Mouse (Mus musculus) hindbrain, embryonic 12.5 days (tissue): ENCODE results near the gene Tbl1x. TPM values are rescaled to one million over a fixed set of nuclear protein-coding genes. Genes with fewer than 3 reads are reported as not detected.
A peak's percentile ranks its signal among the peaks of the same experiment; 100 is the strongest.
"Not testable (repeated sequence)": the region's sequence is repeated elsewhere in the genome, so short reads cannot be mapped to it uniquely, and the experiment has no call there.

ENCODE experiments used
- ATAC-seq: fragments of 200-750 bp; cut with Nextera tagmentation; 2 replicates; pipeline ENCODE4 v1.8.0; 2017; ENCODE audit warnings: moderate TSS enrichment; ENCODE audit not compliant: low FRiP score
- H3K27ac ChIP-seq: fragments of 300-500 bp; sonication (generic); 2 replicates; pipeline ENCODE4 v1.5.1; 2016; ENCODE audit warnings: mild to moderate bottlenecking
- H3K27me3 ChIP-seq: fragments of 300-500 bp; sonication (generic); 2 replicates; pipeline ENCODE4 v1.6.1; 2016; ENCODE audit warnings: mild to moderate bottlenecking
- H3K36me3 ChIP-seq: fragments of 300-500 bp; sonication (generic); 2 replicates; pipeline ENCODE4 v1.6.1; 2016; ENCODE audit warnings: mild to moderate bottlenecking
- H3K4me1 ChIP-seq: fragments of 300-500 bp; sonication (generic); 2 replicates; pipeline ENCODE4 v1.6.1; 2016
- H3K4me2 ChIP-seq: fragments of 300-500 bp; sonication (generic); replicated peaks from 2 replicates; pipeline ENCODE4 v1.6.1; 2016; ENCODE audit warnings: mild to moderate bottlenecking
- H3K4me3 ChIP-seq: fragments of 300-500 bp; sonication (generic); 2 replicates; pipeline ENCODE4 v1.5.1; 2016; ENCODE audit warnings: mild to moderate bottlenecking
- H3K9ac ChIP-seq: fragments of 300-500 bp; sonication (generic); 2 replicates; pipeline ENCODE4 v1.6.1; 2016; ENCODE audit warnings: mild to moderate bottlenecking, moderate library complexity
- H3K9me3 ChIP-seq: fragments of 300-500 bp; sonication (generic); replicated peaks from 2 replicates; pipeline ENCODE4 v1.6.1; 2016; ENCODE audit warnings: mild to moderate bottlenecking
- WGBS: fragments of 180-500 bp; shearing (Covaris S2); methylation state at CpG from one replicate; pipeline ENCODE4 v1.1.7; 2016; 5-methylcytosine and 5-hydroxymethylcytosine counted together
- polyA plus RNA-seq: library from polyadenylated mRNA; unstranded; fragments of >200 nt; fragmentation: Nextera tagmentation; extraction: Ambion mirVana; gene quantifications from 2 replicates; pipeline ENCODE4 v1.2.1, GENCODE M21; 2016

Tbl1x gene
- polyA plus RNA-seq, 1 experiment from 2014 or later: 59.8 TPM

GRCm38 (mm10) chrX:77511994-77512485 is 1.2 kb downstream of the Tbl1x start:
- Histone ChIP-seq H3K9ac (peak overlapping the region; percentile 80), H3K4me1 (peaks cover 12% of the 10 kb centered on the region; the same call in 1 of the 2 replicates), H3K36me3 (no peaks in the 10 kb centered on the region), H3K4me3 (peak overlapping the region; percentile 60), H3K27ac (peak overlapping the region; percentile 94), H3K9me3 (no peaks in the 10 kb centered on the region), H3K4me2 (peak overlapping the region; percentile 62), H3K27me3 (no peaks in the 10 kb centered on the region)
- ATAC-seq: no peak
- WGBS: 17% methylated on average over 11 of the region's 12 CpGs

- Histone ChIP-seq H3K36me3 (no peaks in the 10 kb centered on the region), H3K4me3 (no peak overlapping the region), H3K9me3 (no peaks in the 10 kb centered on the region), H3K4me2 (no peak overlapping the region), H3K4me1 (peaks cover 5% of the 10 kb centered on the region; the same call in 1 of the 2 replicates), H3K9ac (no peak overlapping the region), H3K27ac (no peak overlapping the region), H3K27me3 (no peaks in the 10 kb centered on the region)
- ATAC-seq: no peak
- WGBS: 53% methylated on average over 8 of the region's 8 CpGs
Observed at GRCm38 (mm10) chrX:77517274-77518085, 6.7 kb downstream of the Tbl1x start.

- H3K36me3 ChIP-seq: no peaks in the 10 kb centered on the region
- H3K4me2 ChIP-seq: no peak overlapping the region
- 65% methylated on average over 1 of the region's 1 CpGs for WGBS
- no peak for ATAC-seq
- H3K27ac ChIP-seq: no peak overlapping the region
- H3K9me3 ChIP-seq: no peaks in the 10 kb centered on the region
- H3K27me3 ChIP-seq: no peaks in the 10 kb centered on the region
- no peak overlapping the region for H3K9ac ChIP-seq
- H3K4me1 ChIP-seq: 0 out of 2 replicates have a peak, but pooled peaks cover 5% of the 10 kb centered on the region
- no peak overlapping the region for H3K4me3 ChIP-seq
Observed at GRCm38 (mm10) chrX:77518929-77519328, 8.1 kb downstream of the Tbl1x start.

- H3K27ac ChIP-seq: no peak overlapping the region
- H3K4me1 ChIP-seq: peaks cover 6% of the 10 kb centered on the region; the same call in 1 of the 2 replicates
- H3K4me2 ChIP-seq: no peak overlapping the region
- no peaks in the 10 kb centered on the region for H3K27me3 ChIP-seq
- H3K9ac ChIP-seq: no peak overlapping the region
- no peaks in the 10 kb centered on the region for H3K36me3 ChIP-seq
- no peaks in the 10 kb centered on the region for H3K9me3 ChIP-seq
- WGBS: 35% methylated on average over 3 of the region's 3 CpGs
- H3K4me3 ChIP-seq: no peak overlapping the region
- no peak for ATAC-seq
Observed at GRCm38 (mm10) chrX:77522842-77523375, 12.1 kb downstream of the Tbl1x start.

- Histone ChIP-seq H3K36me3 (no peaks in the 10 kb centered on the region), H3K4me3 (no peak overlapping the region), H3K4me1 (peaks cover 6% of the 10 kb centered on the region; the same call in 1 of the 2 replicates), H3K27me3 (no peaks in the 10 kb centered on the region), H3K9ac (no peak overlapping the region), H3K27ac (no peak overlapping the region), H3K4me2 (no peak overlapping the region), H3K9me3 (no peaks in the 10 kb centered on the region)
- ATAC-seq: no peak
- 24% methylated on average over 1 of the region's 1 CpGs for WGBS
Observed at GRCm38 (mm10) chrX:77525179-77525578, 14.4 kb downstream of the Tbl1x start.

- 80% methylated on average over 1 of the region's 1 CpGs for WGBS
- Histone ChIP-seq H3K27ac (no peak overlapping the region), H3K27me3 (no peaks in the 10 kb centered on the region), H3K4me1 (peaks cover 6% of the 10 kb centered on the region; the same call in 1 of the 2 replicates), H3K4me3 (no peak overlapping the region), H3K36me3 (no peaks in the 10 kb centered on the region), H3K9me3 (no peaks in the 10 kb centered on the region), H3K9ac (no peak overlapping the region), H3K4me2 (no peak overlapping the region)
- ATAC-seq: no peak
Observed at GRCm38 (mm10) chrX:77528401-77528800, 17.6 kb downstream of the Tbl1x start.

- Histone ChIP-seq H3K4me2 (no peak overlapping the region), H3K27me3 (no peaks in the 10 kb centered on the region), H3K36me3 (no peaks in the 10 kb centered on the region), H3K9ac (no peak overlapping the region), H3K9me3 (no peaks in the 10 kb centered on the region), H3K4me1 (no peaks in the 10 kb centered on the region), H3K27ac (no peak overlapping the region), H3K4me3 (no peak overlapping the region)
- 89% methylated on average over 2 of the region's 5 CpGs for WGBS
- ATAC-seq: no peak
Observed at GRCm38 (mm10) chrX:77530997-77531396, 20.2 kb downstream of the Tbl1x start.

- Histone ChIP-seq H3K4me3 (no peak overlapping the region), H3K4me1 (no peaks in the 10 kb centered on the region), H3K36me3 (no peaks in the 10 kb centered on the region), H3K9ac (no peak overlapping the region), H3K27ac (no peak overlapping the region), H3K27me3 (no peaks in the 10 kb centered on the region), H3K4me2 (no peak overlapping the region), H3K9me3 (no peaks in the 10 kb centered on the region)
- no peak for ATAC-seq
- WGBS: 76% methylated on average over 2 of the region's 2 CpGs
Observed at GRCm38 (mm10) chrX:77533922-77534321, 23.1 kb downstream of the Tbl1x start.

GRCm38 (mm10) chrX:77539770-77540169 is 29.0 kb downstream of the Tbl1x start:
- H3K4me3 ChIP-seq, H3K9me3 ChIP-seq, H3K4me1 ChIP-seq, ATAC-seq, H3K27ac ChIP-seq, H3K4me2 ChIP-seq, H3K9ac ChIP-seq, H3K36me3 ChIP-seq, H3K27me3 ChIP-seq: not testable (repeated sequence)
- 89% methylated on average over 4 of the region's 4 CpGs for WGBS

- no peaks in the 10 kb centered on the region for H3K36me3 ChIP-seq
- no peak for ATAC-seq
- H3K4me3 ChIP-seq: no peak overlapping the region
- no peak overlapping the region for H3K9ac ChIP-seq
- no peaks in the 10 kb centered on the region for H3K9me3 ChIP-seq
- no peaks in the 10 kb centered on the region for H3K4me1 ChIP-seq
- H3K27ac ChIP-seq: no peak overlapping the region
- H3K4me2 ChIP-seq: no peak overlapping the region
- no peaks in the 10 kb centered on the region for H3K27me3 ChIP-seq
Observed at GRCm38 (mm10) chrX:77544003-77544402, 33.2 kb downstream of the Tbl1x start.

- no peaks in the 10 kb centered on the region for H3K36me3 ChIP-seq
- 80% methylated on average over 4 of the region's 4 CpGs for WGBS
- no peaks in the 10 kb centered on the region for H3K4me1 ChIP-seq
- no peak overlapping the region for H3K4me2 ChIP-seq
- no peak overlapping the region for H3K27ac ChIP-seq
- H3K27me3 ChIP-seq: no peaks in the 10 kb centered on the region
- no peak for ATAC-seq
- H3K9me3 ChIP-seq: no peaks in the 10 kb centered on the region
- H3K4me3 ChIP-seq: no peak overlapping the region
- H3K9ac ChIP-seq: no peak overlapping the region
Observed at GRCm38 (mm10) chrX:77544550-77544949, 33.7 kb downstream of the Tbl1x start.

GRCm38 (mm10) chrX:77545362-77546078 is 34.7 kb downstream of the Tbl1x start:
- H3K9me3 ChIP-seq: no peaks in the 10 kb centered on the region
- no peak overlapping the region for H3K27ac ChIP-seq
- H3K4me3 ChIP-seq: no peak overlapping the region
- no peak overlapping the region for H3K9ac ChIP-seq
- no peaks in the 10 kb centered on the region for H3K27me3 ChIP-seq
- H3K4me2 ChIP-seq: no peak overlapping the region
- ATAC-seq: no peak
- no peaks in the 10 kb centered on the region for H3K36me3 ChIP-seq
- H3K4me1 ChIP-seq: no peaks in the 10 kb centered on the region
